Mouse (Mus musculus) retina, embryonic 14.5 days (tissue): ENCODE results near the gene H6pd.

ENCODE experiments used
- DNase-seq: peaks from one replicate; pipeline ENCODE4 v3.0.0-alpha.2; 2015; ENCODE audit warnings: low spot score

The H6pd gene

GRCm38 (mm10) chr4:149998786-149999509 lies 9.9 kb downstream of the H6pd start:
- no peak for DNase-seq

- no peak for DNase-seq
These were observed 10.8 kb downstream of the H6pd start for GRCm38 (mm10) chr4:149997999-149998398.

- DNase-seq: no peak
These were observed 12.4 kb downstream of the H6pd start for GRCm38 (mm10) chr4:149996440-149996839.

- no peak for DNase-seq
These were observed 12.9 kb downstream of the H6pd start for GRCm38 (mm10) chr4:149995911-149996310.

- DNase-seq: no peak
These were observed 14.6 kb downstream of the H6pd start for GRCm38 (mm10) chr4:149994218-149994617.

- no peak for DNase-seq
These were observed 16.2 kb downstream of the H6pd start for GRCm38 (mm10) chr4:149992670-149993032.

GRCm38 (mm10) chr4:149991755-149992669 lies 16.8 kb downstream of the H6pd start:
- DNase-seq: no peak

GRCm38 (mm10) chr4:149990954-149991633 lies 17.7 kb downstream of the H6pd start:
- no peak for DNase-seq

GRCm38 (mm10) chr4:149990212-149990953 lies 18.4 kb downstream of the H6pd start:
- peak; percentile 69 for DNase-seq

- DNase-seq: peak; percentile 94
These were observed 19.8 kb downstream of the H6pd start for GRCm38 (mm10) chr4:149988931-149989556.

GRCm38 (mm10) chr4:149988301-149988700 lies 20.5 kb downstream of the H6pd start:
- DNase-seq: no peak

GRCm38 (mm10) chr4:149986671-149987417 lies 22.0 kb downstream of the H6pd start:
- DNase-seq: no peak

- no peak for DNase-seq
These were observed 24.7 kb downstream of the H6pd start for GRCm38 (mm10) chr4:149983921-149984645.

- no peak for DNase-seq
These were observed 26.7 kb downstream of the H6pd start for GRCm38 (mm10) chr4:149982154-149982553.

GRCm38 (mm10) chr4:149979819-149980308 lies 29.0 kb downstream of the H6pd start:
- DNase-seq: peak; percentile 92

- no peak for DNase-seq
These were observed 30.0 kb downstream of the H6pd start for GRCm38 (mm10) chr4:149978820-149979219.

- no peak for DNase-seq
These were observed 30.9 kb downstream of the H6pd start for GRCm38 (mm10) chr4:149977801-149978544.

- DNase-seq: no peak
These were observed 31.6 kb downstream of the H6pd start for GRCm38 (mm10) chr4:149977181-149977580.

- DNase-seq: no peak
These were observed 33.0 kb downstream of the H6pd start for GRCm38 (mm10) chr4:149975730-149976254.
